Comparison of ENCODE assay signal across 8 mouse cellular contexts in genomic region chr19:28679776-28680391, GRCm38 (mm10). TPM values are rescaled to one million over a fixed set of nuclear protein-coding genes. Genes with fewer than 3 reads are reported as not detected.
DNase-seq lines count a peak whose midpoint lies in the region; ATAC-seq and TF ChIP-seq lines count a peak whose summit lies in the region.

Glis3 (minus strand) TSS chr19:28680077.

- WGBS in kidney, adult 2 months: under 1% methylated on average over 62 of the region's 66 CpGs
- under 1% methylated on average over 61 of the region's 66 CpGs for WGBS in midbrain, embryonic 16.5 days

- H3K9ac ChIP-seq in midbrain, embryonic 16.5 days (ENCODE audit: low read depth, low read length): peak within 1 kb of the TSS; percentile 65

- H3K4me2 ChIP-seq in midbrain, embryonic 16.5 days (ENCODE audit: low read length): peak within 1 kb of the TSS; percentile 96

- ATAC-seq in midbrain, embryonic 16.5 days: peak; percentile 91

- H3K27me3 ChIP-seq in kidney, adult 2 months (replicated peaks; ENCODE audit: control insufficient read depth, insufficient read depth, low read length): no peaks in the 10 kb centered on the region
- peaks cover 13% of the 10 kb centered on the region for H3K27me3 ChIP-seq in midbrain, embryonic 16.5 days (ENCODE audit: control insufficient read depth, insufficient read depth, low read depth, low read length)

- peak; percentile 31 to 39 for DNase-seq in layer of hippocampus, adult 2 months (ENCODE audit: low spot score in 2 of 2)
- no peak for DNase-seq in layer of hippocampus, adult 11-12 months (ENCODE audit: low spot score)
- DNase-seq in embryo, embryonic 11.5 days (ENCODE audit: low read depth, low spot score): peak; percentile 63
- peak; percentile 37 for DNase-seq in heart, adult 8-10 months (ENCODE audit: low spot score)
- DNase-seq in kidney, adult 2 months: peak; percentile 88
- DNase-seq in liver: peak; percentile 55
- DNase-seq in thymus, postnatal 25 days: peak; percentile 20

- no peak for TF ChIP-seq POLR2A in kidney, adult 2 months (IDR thresholded peaks at IDR 0.05; ENCODE audit: low read depth, low read length)

- H3K9me3 ChIP-seq in midbrain, embryonic 16.5 days (replicated peaks; ENCODE audit: control insufficient read depth, low read length, poor library complexity, severe bottlenecking): no peaks in the 10 kb centered on the region

- no peak for TF ChIP-seq CTCF in layer of hippocampus, adult 2 months (conservative IDR thresholded peaks at IDR 0.05)
- TF ChIP-seq CTCF in kidney, adult 2 months (conservative IDR thresholded peaks at IDR 0.05; ENCODE audit: insufficient read depth, insufficient read length, low read depth, low read length): no peak

- peak within 1 kb of the TSS; percentile 90 for H3K27ac ChIP-seq in layer of hippocampus, adult 2 months
- H3K27ac ChIP-seq in kidney, adult 2 months (ENCODE audit: insufficient read depth, low read depth, low read length): peak within 1 kb of the TSS; percentile 91
- H3K27ac ChIP-seq in midbrain, embryonic 16.5 days (ENCODE audit: low read length): 0 out of 2 replicates have a peak within 1 kb of the TSS, but pooled peaks have one; percentile 36

- H3K4me3 ChIP-seq in layer of hippocampus, adult 2 months: peak within 1 kb of the TSS; percentile 75
- H3K4me3 ChIP-seq in kidney, adult 2 months (ENCODE audit: insufficient read depth, low read depth, low read length): peak within 1 kb of the TSS; percentile 85
- H3K4me3 ChIP-seq in midbrain, embryonic 16.5 days (ENCODE audit: low read depth, low read length): peak within 1 kb of the TSS; percentile 55

- no peaks in the 10 kb centered on the region; the same call in 1 of the 2 replicates for H3K4me1 ChIP-seq in kidney, adult 2 months (ENCODE audit: control insufficient read depth, insufficient read depth, low read length)
- H3K4me1 ChIP-seq in midbrain, embryonic 16.5 days (ENCODE audit: control insufficient read depth, insufficient read depth, low read length): peaks cover 18% of the 10 kb centered on the region

- no peaks in the 10 kb centered on the region for H3K36me3 ChIP-seq in kidney, adult 2 months (ENCODE audit: control insufficient read depth, insufficient read depth, low read length)
- no peaks in the 10 kb centered on the region for H3K36me3 ChIP-seq in midbrain, embryonic 16.5 days (ENCODE audit: control insufficient read depth, insufficient read depth, low read length)

RNA-seq across cellular contexts. Expression of gene Glis3, which starts in this region (rescaled TPM):
- total RNA-seq in layer of hippocampus, adult 2 months (2021): 10 to 100 TPM; 33.0 to 36.4 TPM
- total RNA-seq in heart, adult 8-10 months (2022): 1 to 10 TPM in 3 of 4 experiments, under 1 TPM in 1; 0.98 to 1.7 (median 1.5) TPM
- 23.7 and 28.7 TPM in 2 replicates for polyA plus RNA-seq in kidney, adult 2 months (2012; rRNA removed)
- 2.5 and 2.7 TPM in 2 replicates for polyA plus RNA-seq in midbrain, embryonic 16.5 days (2015; fragmentation: Nextera tagmentation; extraction: Ambion mirVana)

Comparison
In these comparisons a context has a peak if more than half of its experiments do, and no peak if none do; other contexts are left out.
1. RNA of gene Glis3 (total RNA-seq): 33.0 to 36.4 TPM in layer of hippocampus, adult 2 months; 0.98 to 1.7 TPM in heart, adult 8-10 months; every median in the first group is over 10 times any median in the second.
2. H3K27ac ChIP-seq: peak in every context shown above with its lines; median percentile 91 in kidney, adult 2 months; 90 in layer of hippocampus, adult 2 months; 36 in midbrain, embryonic 16.5 days.
3. Peak in every context shown above with its lines, with median percentiles within 50 percentile points of each other: H3K4me3 ChIP-seq.